Mouse (Mus musculus): ENCODE measurements at regions not wholly inside any gene's neighbourhood (a gene's known extent, or its start where the extent isn't known, plus 50 kb on each side); places are given as distances from the start of the nearest gene placed in this dataset.

- TF ChIP-seq CTCF (IDR thresholded peaks at IDR 0.05; ENCODE audit: low read depth) = no peak
- TF ChIP-seq EP300 (optimal IDR thresholded peaks at IDR 0.05) = no peak
Observed at GRCm38 (mm10) chr10:119094166-119094565, 145.7 kb downstream of the Cand1 start.

Measured in stomach, postnatal 0 days (tissue).